Mouse (Mus musculus) ES-Bruce4 (cell line): ENCODE results near the gene Gm9821.

Experiments used
- CTCF ChIP-seq: IDR thresholded peaks from one replicate; pipeline ENCODE4 v1.8.1; 2011; ENCODE audit warnings: low read depth, low read length
- POLR2A ChIP-seq: IDR thresholded peaks from one replicate; pipeline ENCODE4 v1.8.1; 2011; ENCODE audit warnings: low read length; ENCODE audit not compliant: insufficient read depth

GRCm38 (mm10) chr2:91928534-91929350 lies 16.8 kb upstream of the Gm9821 start:
- TF ChIP-seq CTCF (no peak), POLR2A (no peak)
